Mouse (Mus musculus): Measurements from ENCODE around the gene Yeats4.

- TF ChIP-seq EP300 (IDR thresholded peaks at IDR 0.05; ENCODE audit: insufficient read depth, low read depth, low read length): no peak
- TF ChIP-seq POLR2A (IDR thresholded peaks at IDR 0.05; ENCODE audit: insufficient read depth, low read length): no peak
- peak; percentile 6 for TF ChIP-seq CTCF (IDR thresholded peaks at IDR 0.05; ENCODE audit: low read depth, low read length)
These were observed 14.8 kb downstream of the Yeats4 start for GRCm38 (mm10) chr10:117209469-117209938.
